Mouse (Mus musculus) forebrain, postnatal 0 days (tissue): ENCODE data around the gene S100a14. TPM values are rescaled to one million over a fixed set of nuclear protein-coding genes. Genes with fewer than 3 reads are reported as not detected.
A peak's percentile ranks its signal among the peaks of the same experiment; 100 is the strongest.

ENCODE experiments used
- ATAC-seq: fragments of 200-750 bp; cut with Nextera tagmentation; 2 replicates; pipeline ENCODE4 v1.8.0; 2017; ENCODE audit warnings: mild to moderate bottlenecking, moderate library complexity
- DNase-seq: peaks from one replicate; pipeline ENCODE4 v3.0.0-alpha.2; 2015
- H3K27ac ChIP-seq: fragments of 300-500 bp; sonication (generic); 2 replicates; pipeline ENCODE4 v1.5.1; 2014; ENCODE audit warnings: low read depth, mild to moderate bottlenecking, antibody characterized with exemption, low read length, moderate library complexity, mixed read lengths
- H3K27me3 ChIP-seq: fragments of 300-500 bp; sonication (generic); 2 replicates; pipeline ENCODE4 v1.6.1; 2014; ENCODE audit warnings: mild to moderate bottlenecking, low read length, mixed read lengths; ENCODE audit not compliant: insufficient read depth
- H3K36me3 ChIP-seq: fragments of 300-500 bp; sonication (generic); 2 replicates; pipeline ENCODE4 v1.6.1; 2014; ENCODE audit warnings: mild to moderate bottlenecking, moderate library complexity; ENCODE audit not compliant: insufficient read depth
- H3K4me1 ChIP-seq: fragments of 300-500 bp; sonication (generic); 2 replicates; pipeline ENCODE4 v1.6.1; 2014; ENCODE audit warnings: antibody characterized with exemption; ENCODE audit not compliant: insufficient read depth
- H3K4me2 ChIP-seq: fragments of 300-500 bp; sonication (generic); 2 replicates; pipeline ENCODE4 v1.6.1; 2014; ENCODE audit warnings: low read depth, mild to moderate bottlenecking, moderate library complexity
- H3K4me3 ChIP-seq: fragments of 300-500 bp; sonication (generic); 2 replicates; pipeline ENCODE4 v1.5.1; 2014; ENCODE audit warnings: low read depth, low read length, mixed read lengths
- H3K9ac ChIP-seq: fragments of 300-500 bp; sonication (generic); 2 replicates; pipeline ENCODE4 v1.6.1; 2014; ENCODE audit warnings: mild to moderate bottlenecking
- H3K9me3 ChIP-seq: fragments of 300-500 bp; sonication (generic); 2 replicates; pipeline ENCODE4 v1.6.1; 2016; ENCODE audit warnings: low read length
- CTCF ChIP-seq: sonication (generic); IDR thresholded peaks from 2 replicates; pipeline ENCODE4 v1.5.1; 2016; ENCODE audit warnings: antibody characterized with exemption, control low read depth, low read depth
- WGBS: fragments of 180-500 bp; shearing (Covaris S2); extraction: QIAGEN DNeasy Blood & Tissue Kit; methylation state at CpG from one replicate; pipeline ENCODE4 v1.1.7; 2014; 5-methylcytosine and 5-hydroxymethylcytosine counted together
- polyA plus RNA-seq: library from polyadenylated mRNA; unstranded; fragments of >200 nt; fragmentation: Nextera tagmentation; extraction: Ambion mirVana; gene quantifications from 2 replicates; pipeline ENCODE4 v1.2.1, GENCODE M21; 2015
- total RNA-seq: library from RNA; depleted of rRNA; stranded (reverse); fragments of >200 nt; gene quantifications from 2 replicates; pipeline ENCODE4 v1.2.3, GENCODE M21; 2014; rRNA removed

The S100a14 gene
- total RNA-seq (0.08 TPM in 1 of 2 replicates, not detected in the other), polyA plus RNA-seq (not detected in 2 replicates)

DNA sequence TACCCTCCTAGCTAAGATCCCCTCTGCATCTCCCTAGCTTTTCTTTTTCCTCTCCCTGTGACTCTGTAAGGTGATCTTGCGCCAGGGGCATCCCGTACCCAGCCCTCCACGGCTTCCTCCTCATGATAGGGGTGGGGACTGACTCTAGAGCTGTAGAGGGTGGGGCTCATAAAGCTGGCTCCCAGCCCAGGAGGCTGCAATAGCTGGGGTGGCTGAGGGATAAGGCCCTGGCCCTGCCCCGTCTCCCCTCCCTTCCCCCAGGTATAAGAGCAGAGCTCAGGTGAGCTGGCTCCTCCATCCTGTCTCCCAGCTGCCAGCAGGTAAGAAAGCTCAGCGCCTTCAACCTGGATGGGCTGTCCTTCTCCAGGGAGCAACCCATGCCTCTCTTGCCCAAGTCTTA is at the start of gene S100a14:
Gene S100a14 (plus strand): TSS at position 277 of the 400 bp plus-strand sequence.
- Histone ChIP-seq H3K9ac (no peak within 1 kb of the TSS), H3K4me2 (no peak within 1 kb of the TSS), H3K27ac (no peak within 1 kb of the TSS), H3K27me3 (no peaks in the 10 kb centered on the region), H3K36me3 (no peaks in the 10 kb centered on the region), H3K4me1 (no peaks in the 10 kb centered on the region), H3K9me3 (no peaks in the 10 kb centered on the region), H3K4me3 (no peak within 1 kb of the TSS)
- DNase-seq (no peak), ATAC-seq (no peak)
- 63% methylated on average over 5 of the region's 5 CpGs for WGBS
- no peak for TF ChIP-seq CTCF

DNA sequence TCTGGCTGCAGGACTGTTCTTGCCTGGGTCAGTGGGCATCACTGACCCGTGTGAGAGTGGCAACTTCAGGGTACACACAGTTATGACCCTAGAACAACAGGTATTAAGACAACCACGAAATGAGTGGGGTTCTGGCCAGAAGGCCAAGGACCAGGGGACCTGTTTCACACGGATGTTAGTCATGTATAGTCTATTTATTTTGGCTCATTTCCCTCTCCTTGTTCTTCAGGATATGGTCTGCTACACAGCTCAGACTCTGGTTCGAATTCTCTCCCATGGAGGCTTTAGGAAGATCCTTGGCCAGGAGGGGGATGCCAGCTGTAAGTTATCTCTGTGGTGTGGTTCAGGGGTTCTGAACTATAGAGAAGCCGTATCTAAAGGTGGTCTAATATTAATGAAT is 39.7 kb upstream of the S100a14 start:
- Histone ChIP-seq H3K9ac (no peak overlapping the region), H3K4me3 (no peak overlapping the region), H3K27me3 (no peaks in the 10 kb centered on the region), H3K36me3 (peaks cover 63% of the 10 kb centered on the region), H3K4me1 (no peaks in the 10 kb centered on the region), H3K9me3 (no peaks in the 10 kb centered on the region), H3K4me2 (no peak overlapping the region), H3K27ac (no peak overlapping the region)
- WGBS: 88% methylated on average over 5 of the region's 5 CpGs
- no peak for TF ChIP-seq CTCF
- ATAC-seq: no peak
- DNase-seq: no peak

DNA sequence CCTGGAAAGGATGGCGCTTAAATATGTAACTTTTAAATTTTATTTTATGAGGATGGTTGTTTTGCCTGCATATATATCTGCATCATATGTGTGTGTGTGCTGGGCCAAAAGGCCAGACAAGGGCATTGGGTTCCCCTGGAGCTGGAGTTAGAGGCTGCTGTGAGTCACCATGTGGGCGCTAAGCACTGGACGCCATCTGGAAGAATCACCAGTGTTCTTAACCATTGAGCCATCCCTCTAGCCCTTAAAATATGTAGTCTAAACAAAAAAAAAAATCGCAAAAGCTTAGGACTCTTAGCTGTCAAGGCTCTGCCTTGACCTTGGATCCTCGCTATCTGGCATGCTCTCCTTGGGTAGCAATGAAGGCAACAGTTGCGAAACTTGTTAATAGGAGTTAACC is 38.1 kb upstream of the S100a14 start:
- Histone ChIP-seq H3K9me3 (no peaks in the 10 kb centered on the region), H3K9ac (no peak overlapping the region), H3K27me3 (no peaks in the 10 kb centered on the region), H3K4me2 (no peak overlapping the region), H3K27ac (no peak overlapping the region), H3K4me3 (no peak overlapping the region), H3K4me1 (no peaks in the 10 kb centered on the region), H3K36me3 (peaks cover 48% of the 10 kb centered on the region)
- no peak for TF ChIP-seq CTCF
- no peak for ATAC-seq
- WGBS: 89% methylated on average over 6 of the region's 6 CpGs
- no peak for DNase-seq

DNA sequence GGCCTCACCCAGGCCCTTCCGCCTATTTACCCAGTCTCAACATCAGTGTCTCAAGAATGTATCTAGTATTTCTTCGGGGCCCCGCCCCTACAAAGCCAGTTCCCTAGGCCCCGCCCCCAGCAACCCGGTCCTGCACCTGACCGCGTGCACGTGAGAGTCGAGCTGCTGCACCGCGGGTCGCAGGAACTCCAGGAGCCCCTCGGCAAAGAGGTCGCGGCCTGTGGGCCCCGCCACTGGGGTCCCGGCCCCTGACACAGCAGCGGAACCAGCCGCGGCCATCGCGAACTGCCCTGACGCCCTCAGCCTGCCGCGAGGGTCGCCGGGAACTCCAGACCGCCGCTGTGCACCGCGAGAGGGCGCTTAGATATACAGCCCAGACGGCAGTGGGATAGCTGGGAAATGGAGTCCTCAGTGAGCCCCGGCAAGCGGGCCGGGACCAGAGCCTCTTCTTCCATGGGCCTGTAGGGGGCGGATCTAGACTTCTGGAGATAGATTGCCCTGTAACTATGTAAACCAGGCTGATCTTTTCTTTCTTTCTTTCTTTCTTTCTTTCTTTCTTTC is 35.9 kb upstream of the S100a14 start, which contains the start of gene Snapin:
Gene Snapin (minus strand): TSS at position 338 of the 561 bp plus-strand sequence.
- H3K27ac ChIP-seq: peak within 1 kb of the TSS; percentile 84
- H3K4me3 ChIP-seq: peak within 1 kb of the TSS; percentile 76
- under 1% methylated on average over 37 of the region's 37 CpGs for WGBS
- H3K4me2 ChIP-seq: peak within 1 kb of the TSS; percentile 73
- H3K27me3 ChIP-seq: no peaks in the 10 kb centered on the region
- peaks cover 40% of the 10 kb centered on the region for H3K36me3 ChIP-seq
- no peaks in the 10 kb centered on the region for H3K9me3 ChIP-seq
- DNase-seq (peak; percentile 95), ATAC-seq (peak; percentile 99)
- no peaks in the 10 kb centered on the region for H3K4me1 ChIP-seq
- peak within 1 kb of the TSS; percentile 77 for H3K9ac ChIP-seq
- peak; percentile 94 for TF ChIP-seq CTCF

DNA sequence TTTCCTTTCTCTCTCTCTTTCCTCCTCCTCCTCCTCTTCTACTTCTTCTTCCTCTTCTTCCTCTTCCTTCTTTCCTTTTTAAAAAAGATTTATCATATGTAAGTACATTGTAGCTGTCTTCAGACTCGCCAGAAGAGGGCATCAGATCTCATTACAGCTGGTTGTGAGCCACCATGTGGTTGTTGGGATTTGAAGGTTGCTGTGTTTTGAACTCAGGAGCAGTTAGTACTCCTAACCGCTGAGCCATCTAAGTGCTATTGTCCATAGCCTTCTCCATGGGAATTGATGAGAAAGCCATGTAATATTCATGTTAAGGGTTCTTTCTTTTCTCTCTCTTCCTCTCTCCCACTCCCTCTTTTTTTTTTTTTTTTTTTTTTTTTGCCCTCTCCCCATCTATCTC is 35.3 kb upstream of the S100a14 start:
- ATAC-seq: peak; percentile 26
- H3K9me3 ChIP-seq: no peaks in the 10 kb centered on the region
- no peaks in the 10 kb centered on the region for H3K27me3 ChIP-seq
- no peaks in the 10 kb centered on the region for H3K4me1 ChIP-seq
- H3K4me3 ChIP-seq: no peak overlapping the region
- no peak overlapping the region for H3K4me2 ChIP-seq
- TF ChIP-seq CTCF: peak; percentile 52
- no peak overlapping the region for H3K9ac ChIP-seq
- WGBS: 41% methylated on average over 2 of the region's 2 CpGs
- H3K36me3 ChIP-seq: peaks cover 40% of the 10 kb centered on the region
- no peak for DNase-seq
- no peak overlapping the region for H3K27ac ChIP-seq

DNA sequence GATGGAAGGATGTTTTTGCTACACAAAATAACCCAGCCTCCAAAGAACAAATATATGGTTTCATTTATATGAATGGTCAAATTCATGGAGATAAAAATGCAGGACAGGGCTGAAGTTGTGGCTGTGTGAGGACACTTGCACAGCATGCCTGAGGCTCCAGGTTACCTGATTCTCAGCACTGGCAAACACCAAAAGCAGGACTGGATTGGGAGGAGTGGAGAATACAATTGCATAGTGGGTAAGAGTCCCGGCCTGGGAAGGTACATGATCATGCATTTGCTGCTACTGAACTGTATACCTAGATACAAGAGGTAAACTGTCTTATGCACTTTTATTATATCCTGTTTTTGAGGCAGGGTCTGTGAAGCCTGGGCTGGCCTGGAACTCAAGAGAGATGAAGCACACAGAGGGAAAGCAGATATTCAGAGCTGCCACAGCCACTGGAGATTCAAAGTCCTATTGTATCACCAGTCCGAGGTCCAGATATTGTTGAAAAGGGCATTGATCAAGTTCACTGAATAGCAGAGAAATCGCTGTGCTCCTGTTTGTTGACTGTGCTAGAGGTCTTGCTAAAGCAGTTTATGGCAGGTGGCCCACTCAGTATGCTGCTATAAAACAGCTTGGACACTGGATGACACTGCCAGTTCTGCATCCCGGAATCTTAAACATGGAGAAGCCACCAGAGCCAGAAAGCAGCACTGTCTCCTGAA is 32.7 kb upstream of the S100a14 start:
- Histone ChIP-seq H3K4me3 (no peak overlapping the region), H3K36me3 (peaks cover 41% of the 10 kb centered on the region), H3K9ac (no peak overlapping the region), H3K27me3 (no peaks in the 10 kb centered on the region), H3K4me2 (no peak overlapping the region), H3K4me1 (no peaks in the 10 kb centered on the region), H3K9me3 (no peaks in the 10 kb centered on the region), H3K27ac (no peak overlapping the region)
- ATAC-seq: no peak
- 50% methylated on average over 4 of the region's 4 CpGs for WGBS
- TF ChIP-seq CTCF: no peak
- DNase-seq: no peak

DNA sequence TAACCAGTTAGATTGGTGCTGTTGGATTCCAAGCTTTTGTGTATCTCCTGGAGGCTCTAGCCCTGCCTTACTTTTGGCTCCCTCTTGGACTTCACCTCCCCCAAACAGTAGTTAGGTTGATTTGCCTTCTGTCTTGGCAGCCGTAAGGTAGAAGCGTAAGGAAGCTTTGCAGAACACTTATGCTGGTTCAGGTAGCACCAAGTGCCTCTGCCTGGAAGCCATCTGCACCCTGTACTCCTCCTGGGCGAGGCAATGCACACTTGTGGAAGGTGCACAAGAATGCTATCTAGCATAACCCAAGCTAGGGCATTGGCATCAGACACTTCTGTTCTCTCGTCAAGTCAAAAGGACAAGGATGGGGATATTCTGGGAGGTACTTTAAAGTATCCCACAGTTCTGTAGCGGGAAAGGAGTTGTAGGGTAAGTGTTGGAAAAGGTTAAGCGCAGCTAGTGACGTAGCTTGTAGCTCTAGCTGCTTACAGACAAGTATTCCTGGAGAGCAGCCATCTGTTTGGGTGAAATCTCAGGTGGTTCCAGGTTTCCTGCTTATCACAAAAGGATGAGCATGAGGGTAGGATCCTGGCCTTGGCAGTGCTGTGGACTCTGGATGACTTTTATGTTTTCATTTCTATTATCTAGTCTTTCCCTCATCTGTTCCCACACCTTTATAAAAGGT is 30.7 kb upstream of the S100a14 start:
- 89% methylated on average over 7 of the region's 7 CpGs for WGBS
- ATAC-seq: no peak
- DNase-seq: no peak
- Histone ChIP-seq H3K9me3 (no peaks in the 10 kb centered on the region), H3K27me3 (no peaks in the 10 kb centered on the region), H3K27ac (no peak overlapping the region), H3K36me3 (peaks cover 53% of the 10 kb centered on the region), H3K4me2 (no peak overlapping the region), H3K4me3 (no peak overlapping the region), H3K9ac (no peak overlapping the region), H3K4me1 (no peaks in the 10 kb centered on the region)
- TF ChIP-seq CTCF: no peak
